Mouse (Mus musculus): ENCODE results near the gene Zbtb9.

GRCm38 (mm10) chr17:26967477-26967876, 5.5 kb upstream of the Zbtb9 start:
- TF ChIP-seq POLR2A (IDR thresholded peaks at IDR 0.05; ENCODE audit: borderline replicate concordance, extremely low read depth, low read depth, low read length) (no peak), CTCF (IDR thresholded peaks at IDR 0.05; ENCODE audit: insufficient read depth, low read length) (no peak)
